Mouse (Mus musculus) forebrain, embryonic 11.5 days (tissue): ENCODE results near the gene Dlx1. TPM values are rescaled to one million over a fixed set of nuclear protein-coding genes. Genes with fewer than 3 reads are reported as not detected.

Experiments
- ATAC-seq: fragments of 200-750 bp; cut with Nextera tagmentation; replicated peaks from 2 replicates; pipeline ENCODE4 v1.8.0; 2017; ENCODE audit warnings: moderate TSS enrichment; ENCODE audit not compliant: low FRiP score
- DNase-seq: peaks from one replicate; pipeline ENCODE4 v3.0.0-alpha.2; 2017; ENCODE audit warnings: low spot score
- H3K27ac ChIP-seq: fragments of 300-500 bp; sonication (generic); 2 replicates; pipeline ENCODE4 v1.5.1; 2014; ENCODE audit warnings: low read depth, low read length
- H3K27me3 ChIP-seq: fragments of 300-500 bp; sonication (generic); 2 replicates; pipeline ENCODE4 v1.6.1; 2014; ENCODE audit warnings: mild to moderate bottlenecking, low read length, mixed read lengths; ENCODE audit not compliant: control insufficient read depth, insufficient read depth
- H3K36me3 ChIP-seq: fragments of 300-500 bp; sonication (generic); 2 replicates; pipeline ENCODE4 v1.6.1; 2014; ENCODE audit warnings: mild to moderate bottlenecking, low read length, moderate library complexity, mixed read lengths; ENCODE audit not compliant: control insufficient read depth, insufficient read depth
- H3K4me1 ChIP-seq: fragments of 300-500 bp; sonication (generic); replicated peaks from 2 replicates; pipeline ENCODE4 v1.6.1; 2014; ENCODE audit warnings: low read length, mixed read lengths; ENCODE audit not compliant: control insufficient read depth, insufficient read depth
- H3K4me2 ChIP-seq: fragments of 300-500 bp; sonication (generic); 2 replicates; pipeline ENCODE4 v1.6.1; 2014; ENCODE audit warnings: low read depth, mild to moderate bottlenecking, low read length, moderate library complexity, mixed read lengths; ENCODE audit not compliant: severe bottlenecking
- H3K4me3 ChIP-seq: fragments of 300-500 bp; sonication (generic); 2 replicates; pipeline ENCODE4 v1.5.1; 2014; ENCODE audit warnings: low read depth, low read length
- H3K9ac ChIP-seq: fragments of 300-500 bp; sonication (generic); 2 replicates; pipeline ENCODE4 v1.6.1; 2014; ENCODE audit warnings: low read length
- H3K9me3 ChIP-seq: fragments of 300-500 bp; sonication (generic); 2 replicates; pipeline ENCODE4 v1.6.1; 2016; ENCODE audit warnings: low read length, mixed read lengths; ENCODE audit not compliant: control insufficient read depth
- WGBS: fragments of 180-500 bp; shearing (Covaris S2); extraction: QIAGEN DNeasy Blood & Tissue Kit; methylation state at CpG from one replicate; pipeline ENCODE4 v1.1.7; 2014; 5-methylcytosine and 5-hydroxymethylcytosine counted together
- polyA plus RNA-seq: library from polyadenylated mRNA; unstranded; fragments of >200 nt; fragmentation: Nextera tagmentation; extraction: Ambion mirVana; gene quantifications from 2 replicates; pipeline ENCODE4 v1.2.1, GENCODE M21; 2014

Gene Dlx1
- polyA plus RNA-seq, 1 experiment from 2014 or later, result 118 TPM

DNA sequence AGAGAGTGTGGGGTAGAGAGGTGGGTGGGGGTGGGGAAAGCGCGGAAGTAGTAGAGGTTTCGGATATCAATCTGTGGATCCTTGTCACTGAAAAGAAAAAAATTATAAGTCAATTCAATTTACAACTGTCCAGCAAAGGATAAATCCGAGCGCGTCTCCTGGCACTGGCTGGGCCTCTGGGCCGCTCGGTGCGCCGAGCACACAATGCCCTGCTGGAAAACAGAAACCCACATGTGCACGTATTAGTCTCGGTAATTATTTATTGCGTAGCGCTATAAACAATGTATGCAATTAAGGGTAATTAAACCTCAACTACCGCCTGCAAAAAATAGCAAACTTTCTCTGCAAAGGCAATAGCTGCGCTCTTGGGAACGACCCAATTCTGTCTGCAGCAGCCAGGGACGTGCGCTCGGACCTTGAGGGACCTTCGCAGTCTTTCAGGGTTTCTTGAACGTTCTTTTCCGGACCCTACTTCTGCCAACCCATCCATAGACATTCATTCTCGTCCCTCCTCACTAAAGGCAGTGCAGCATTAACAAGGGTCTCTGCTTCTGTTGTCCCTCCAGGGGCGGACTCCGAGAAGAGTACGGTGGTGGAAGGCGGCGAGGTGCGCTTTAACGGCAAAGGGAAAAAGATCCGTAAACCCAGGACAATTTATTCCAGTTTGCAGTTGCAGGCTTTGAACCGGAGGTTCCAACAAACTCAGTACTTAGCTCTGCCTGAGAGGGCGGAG is 2.6 kb downstream of the Dlx1 start:
- ATAC-seq (no peak), DNase-seq (no peak)
- H3K27ac ChIP-seq, result peak overlapping the region; percentile 87
- H3K4me3 ChIP-seq, result peak overlapping the region; percentile 48
- H3K9ac ChIP-seq, result peak overlapping the region; percentile 76
- H3K9me3 ChIP-seq, result no peaks in the 10 kb centered on the region
- peak overlapping the region; percentile 81 for H3K4me2 ChIP-seq
- H3K27me3 ChIP-seq, result peaks cover 91% of the 10 kb centered on the region
- WGBS, result under 1% methylated on average over 34 of the region's 34 CpGs
- H3K4me1 ChIP-seq, result peaks cover 10% of the 10 kb centered on the region; the same call in 1 of the 2 replicates
- H3K36me3 ChIP-seq, result no peaks in the 10 kb centered on the region

DNA sequence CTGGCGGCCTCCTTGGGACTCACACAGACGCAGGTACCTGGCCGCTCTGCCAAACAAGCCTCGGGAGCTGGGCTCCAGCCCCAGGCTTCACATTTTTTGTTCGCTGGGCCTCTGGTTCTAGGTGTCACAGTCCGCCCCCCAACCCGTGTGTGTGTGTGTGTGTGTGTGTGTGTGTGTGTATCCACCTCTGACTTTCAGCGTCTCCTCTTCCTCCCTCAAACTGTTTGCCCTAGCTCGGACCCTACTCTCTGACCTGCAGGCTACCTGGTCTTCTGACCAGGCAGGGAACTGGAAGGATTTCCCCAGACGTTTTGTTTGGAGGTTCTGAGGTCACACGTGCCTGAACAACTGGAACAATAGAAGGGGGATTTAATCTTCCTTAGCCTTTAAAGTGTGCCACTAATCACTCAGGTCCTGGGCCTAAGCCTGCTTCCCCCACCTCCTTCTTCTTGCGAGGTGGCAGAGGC is 3.2 kb downstream of the Dlx1 start:
- Histone ChIP-seq H3K36me3 (no peaks in the 10 kb centered on the region), H3K9ac (peak overlapping the region; percentile 76), H3K27ac (peak overlapping the region; percentile 87), H3K4me2 (peak overlapping the region; percentile 81), H3K4me3 (peak overlapping the region; percentile 48), H3K9me3 (no peaks in the 10 kb centered on the region), H3K4me1 (peaks cover 8% of the 10 kb centered on the region; the same call in 1 of the 2 replicates), H3K27me3 (peaks cover 88% of the 10 kb centered on the region)
- ATAC-seq, result no peak
- under 1% methylated on average over 12 of the region's 12 CpGs for WGBS
- DNase-seq, result peak; percentile 65

DNA sequence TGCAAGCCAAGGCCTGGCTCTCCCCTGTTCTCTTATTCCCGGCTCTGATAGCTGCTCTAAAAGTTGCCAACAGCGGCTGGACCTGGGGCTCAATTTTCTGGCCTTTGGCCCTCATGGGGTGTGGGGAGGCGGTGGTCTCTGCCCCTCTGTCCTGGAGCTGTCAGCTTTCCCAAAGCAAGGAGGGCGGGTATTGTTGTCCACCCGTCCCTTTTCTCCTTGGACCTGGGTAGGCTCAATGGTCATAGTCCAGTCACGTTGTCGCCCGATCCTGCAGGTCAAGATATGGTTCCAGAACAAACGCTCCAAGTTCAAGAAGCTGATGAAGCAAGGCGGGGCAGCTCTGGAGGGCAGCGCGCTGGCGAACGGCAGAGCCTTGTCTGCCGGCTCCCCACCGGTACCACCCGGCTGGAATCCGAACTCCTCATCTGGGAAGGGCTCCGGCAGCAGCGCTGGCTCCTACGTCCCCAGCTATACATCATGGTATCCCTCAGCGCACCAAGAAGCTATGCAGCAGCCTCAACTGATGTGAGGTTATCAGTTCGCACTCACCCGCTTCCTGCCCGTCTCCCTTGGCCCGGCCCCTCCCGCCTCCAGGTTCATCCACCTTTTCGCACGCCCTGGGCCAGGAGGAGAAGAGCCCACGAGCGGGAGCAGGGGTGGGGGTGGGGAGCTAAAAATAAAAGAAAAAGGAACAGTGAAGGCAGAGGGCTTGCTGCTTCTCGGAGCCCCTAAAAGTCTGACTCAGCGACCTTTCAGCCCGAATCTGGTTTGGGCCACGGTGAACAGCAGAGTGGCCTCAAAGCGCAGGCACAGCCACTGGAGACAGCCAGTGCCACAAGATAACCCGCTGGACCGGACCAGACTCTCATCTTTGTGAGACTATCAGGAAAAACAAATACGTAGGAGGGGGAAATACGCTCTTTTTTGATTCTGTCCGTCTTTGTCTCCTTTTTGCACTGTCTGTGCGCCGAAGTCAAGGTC is 4.4 kb downstream of the Dlx1 start:
- Histone ChIP-seq H3K36me3 (no peaks in the 10 kb centered on the region), H3K27me3 (peaks cover 87% of the 10 kb centered on the region), H3K4me2 (peak overlapping the region; percentile 81), H3K9ac (peak overlapping the region; percentile 32), H3K27ac (peak overlapping the region; percentile 60), H3K4me1 (peaks cover 8% of the 10 kb centered on the region; the same call in 1 of the 2 replicates), H3K9me3 (no peaks in the 10 kb centered on the region), H3K4me3 (peak overlapping the region; percentile 48)
- DNase-seq (peak; percentile 66), ATAC-seq (no peak)
- under 1% methylated on average over 43 of the region's 43 CpGs for WGBS

DNA sequence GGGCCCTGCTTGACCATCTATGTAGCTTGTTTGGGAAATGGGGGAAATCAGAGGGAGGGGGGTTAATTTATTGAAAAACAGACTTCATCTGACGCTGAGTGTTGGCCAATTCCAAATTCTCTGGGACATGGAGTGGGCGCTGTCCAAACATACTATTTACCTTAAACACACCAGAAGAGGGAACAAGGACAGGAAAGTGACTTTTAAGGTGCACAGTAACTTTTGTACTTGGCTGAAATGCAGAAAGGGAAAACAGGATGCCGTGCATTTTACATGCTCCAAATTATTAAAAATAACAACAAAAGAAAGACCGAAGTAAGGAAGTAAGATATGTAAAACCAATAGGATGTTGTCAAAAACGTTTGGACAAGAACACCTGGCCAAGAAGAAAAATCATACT is 5.2 kb downstream of the Dlx1 start:
- peak overlapping the region; percentile 60; the same call in 1 of the 2 replicates for H3K27ac ChIP-seq

DNA sequence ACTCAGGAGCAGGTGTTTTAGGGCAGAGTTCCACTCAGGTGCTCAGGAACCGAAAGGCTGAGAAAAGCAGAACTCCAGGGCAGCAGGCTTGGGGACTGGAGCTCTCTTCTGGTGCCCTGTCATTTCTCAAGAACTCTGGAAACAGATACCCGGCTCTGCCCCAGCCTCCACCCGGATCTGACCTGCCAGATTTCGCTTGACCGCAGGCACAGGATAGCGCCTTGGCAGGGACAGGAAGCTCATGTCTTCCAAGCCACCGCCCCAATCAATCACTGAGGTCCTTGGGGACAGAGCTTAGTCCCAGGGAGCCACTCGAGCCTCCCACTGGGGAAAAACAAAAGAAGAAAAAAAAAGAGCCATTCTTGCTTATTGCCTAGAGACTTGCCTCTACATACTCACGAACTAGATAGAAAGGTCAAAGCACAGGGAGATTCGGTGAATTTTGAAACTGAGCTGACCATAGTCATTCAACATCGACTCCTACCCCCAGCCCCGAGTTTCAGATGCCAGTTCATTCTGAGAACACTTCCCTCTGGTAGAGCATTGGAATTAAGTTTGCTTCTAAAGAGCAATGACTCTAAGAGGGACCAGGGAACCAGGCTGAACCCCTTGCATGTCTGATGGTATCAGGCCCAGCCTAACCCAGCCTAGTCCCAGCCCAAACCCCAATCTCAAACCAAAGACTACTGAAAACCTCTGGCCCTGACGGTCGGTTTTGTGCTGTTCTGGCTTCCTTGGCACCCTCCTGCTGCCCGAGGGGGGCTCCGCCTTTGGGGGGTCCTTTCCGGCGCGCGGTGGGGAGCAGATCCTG is 6.5 kb downstream of the Dlx1 start:
- Histone ChIP-seq H3K27me3 (peaks cover 89% of the 10 kb centered on the region), H3K4me3 (peak overlapping the region; percentile 22), H3K27ac (peak overlapping the region; percentile 68), H3K9ac (peak overlapping the region; percentile 37), H3K9me3 (no peaks in the 10 kb centered on the region), H3K4me2 (peak overlapping the region; percentile 31), H3K36me3 (no peaks in the 10 kb centered on the region), H3K4me1 (peaks cover 11% of the 10 kb centered on the region; the same call in 1 of the 2 replicates)
- ATAC-seq (no peak), DNase-seq (peak; percentile 53)
- WGBS, result 1% methylated on average over 20 of the region's 20 CpGs

More for the DNA sequence above, 5.2 kb downstream of the Dlx1 start:
- 8% methylated on average over 5 of the region's 5 CpGs for WGBS
- H3K4me1 ChIP-seq, result peaks cover 8% of the 10 kb centered on the region; the same call in 1 of the 2 replicates
- H3K9ac ChIP-seq, result peak overlapping the region; percentile 32; the same call in 1 of the 2 replicates
- H3K27me3 ChIP-seq, result peaks cover 88% of the 10 kb centered on the region
- DNase-seq, result no peak
- no peaks in the 10 kb centered on the region for H3K9me3 ChIP-seq
- ATAC-seq, result no peak
- H3K4me2 ChIP-seq, result peak overlapping the region; percentile 81; the same call in 1 of the 2 replicates
- no peaks in the 10 kb centered on the region for H3K36me3 ChIP-seq
- H3K4me3 ChIP-seq, result peak overlapping the region; percentile 48

DNA sequence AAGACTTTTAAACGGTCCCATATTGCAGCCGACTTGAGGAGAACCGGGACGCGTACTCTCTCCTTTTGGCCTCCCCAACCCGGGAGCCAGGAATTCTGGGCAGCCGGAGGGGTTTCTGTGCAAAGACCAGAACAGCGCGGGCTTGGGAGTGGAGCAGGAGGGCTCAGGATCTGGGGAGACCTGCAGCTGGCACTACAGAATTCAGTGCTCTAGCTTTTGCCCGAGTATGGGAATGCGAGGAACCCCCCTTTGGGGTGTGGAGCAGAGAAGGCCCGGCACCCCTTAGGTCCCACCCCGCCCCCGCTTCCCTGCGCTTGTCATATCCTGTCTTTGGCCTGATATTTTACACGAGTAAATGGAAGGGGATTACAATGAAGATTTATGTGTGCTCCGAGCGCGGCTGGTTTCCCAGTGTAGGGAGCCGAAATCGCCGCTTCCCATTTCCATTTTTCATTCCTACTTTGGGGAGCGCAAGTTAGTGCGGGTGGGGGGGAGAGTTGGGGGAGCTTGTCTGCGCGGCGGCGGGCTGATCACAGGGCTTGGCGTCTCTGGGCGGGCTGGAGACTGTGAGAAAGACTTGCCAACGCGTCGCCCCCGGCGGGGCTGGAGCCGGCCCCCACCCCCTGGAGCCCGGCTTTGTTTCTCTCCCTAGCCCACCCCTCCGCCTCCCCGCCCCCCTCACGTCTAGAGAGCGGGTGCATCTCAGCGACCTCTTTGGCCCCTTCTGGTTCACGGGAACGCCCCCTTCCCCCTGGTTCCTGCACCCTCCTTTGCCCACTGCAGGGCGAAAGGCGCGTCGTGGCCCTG is 12.9 kb downstream of the Dlx1 start:
- Histone ChIP-seq H3K4me1 (peaks cover 30% of the 10 kb centered on the region), H3K9ac (peak overlapping the region; percentile 46)
- peak; percentile 10; the same call in 1 of the 2 replicates for ATAC-seq

DNA sequence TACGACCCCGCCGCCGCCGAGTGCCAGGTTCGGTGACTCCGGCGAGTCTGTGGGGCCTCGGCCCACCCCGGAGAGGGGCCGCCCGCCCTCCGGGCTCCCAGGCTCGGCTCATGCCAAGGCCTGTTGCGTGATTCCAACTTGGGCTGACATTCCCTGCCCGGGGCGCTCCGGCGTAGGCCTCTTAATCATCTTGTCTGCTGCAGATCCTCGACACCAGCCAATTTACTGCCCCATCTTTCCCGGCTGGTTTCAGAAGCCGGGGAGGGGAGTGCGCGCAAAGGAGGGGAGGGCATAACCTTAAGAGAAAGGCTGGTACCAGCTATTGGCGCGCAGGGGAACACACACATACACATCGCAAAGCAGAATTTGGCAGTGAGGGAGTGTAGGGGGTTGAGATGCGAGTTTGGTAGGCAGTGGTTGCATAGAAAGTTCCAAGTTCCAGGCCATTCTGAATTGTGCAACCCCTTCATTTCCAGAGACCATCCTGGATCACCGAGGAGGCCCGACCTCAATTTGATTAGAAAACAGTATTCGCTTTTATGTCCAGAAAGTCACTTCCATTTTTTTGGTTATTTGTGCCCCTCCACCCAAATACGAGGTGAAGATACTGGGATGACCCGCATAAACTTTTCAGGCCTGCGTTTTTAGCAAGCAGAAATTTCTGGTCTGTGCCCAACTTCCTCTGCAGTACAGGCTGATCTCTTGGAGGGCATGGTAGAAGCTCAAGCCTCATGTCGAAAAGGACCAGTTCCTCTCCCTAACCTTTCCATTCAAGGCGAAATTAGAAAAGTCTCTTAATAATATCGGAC is 13.7 kb downstream of the Dlx1 start:
- Histone ChIP-seq H3K9ac (peak overlapping the region; percentile 46), H3K36me3 (no peaks in the 10 kb centered on the region; the same call in 1 of the 2 replicates), H3K4me2 (peak overlapping the region; percentile 96), H3K27me3 (peaks cover 77% of the 10 kb centered on the region), H3K9me3 (no peaks in the 10 kb centered on the region), H3K4me3 (peak overlapping the region; percentile 7), H3K4me1 (peaks cover 30% of the 10 kb centered on the region), H3K27ac (peak overlapping the region; percentile 55)
- DNase-seq (no peak), ATAC-seq (no peak)
- under 1% methylated on average over 34 of the region's 37 CpGs for WGBS

More for the DNA sequence above, 12.9 kb downstream of the Dlx1 start:
- peak overlapping the region; percentile 7 for H3K4me3 ChIP-seq
- H3K4me2 ChIP-seq, result peak overlapping the region; percentile 96
- peaks cover 83% of the 10 kb centered on the region for H3K27me3 ChIP-seq
- peak; percentile 75 for DNase-seq
- peak overlapping the region; percentile 55 for H3K27ac ChIP-seq
- H3K9me3 ChIP-seq, result no peaks in the 10 kb centered on the region
- WGBS, result under 1% methylated on average over 47 of the region's 48 CpGs
- no peaks in the 10 kb centered on the region; the same call in 1 of the 2 replicates for H3K36me3 ChIP-seq
